ENCODE assay signal across 16 mouse cellular contexts in genomic region chr17:9632579-9633252, GRCm38 (mm10). TPM values are rescaled to one million over a fixed set of nuclear protein-coding genes. Genes with fewer than 3 reads are reported as not detected.
DNase-seq lines count a peak whose midpoint lies in the region; ATAC-seq and TF ChIP-seq lines count a peak whose summit lies in the region.
"Had no signal": no experiment of that assay in that cellular context is flagged by ENCODE, and none has a peak within 500 bp of the region (broad histone marks: within the 10 kb centered on the region; RNA-seq: fewer than 3 reads in every experiment).

No protein-coding gene starts in this region.

- TF ChIP-seq CTCF in hindbrain, postnatal 0 days (IDR thresholded peaks at IDR 0.05; ENCODE audit: low read depth), result no peak

- H3K27me3 ChIP-seq in forebrain, embryonic 13.5 days, result no peaks in the 10 kb centered on the region
- H3K27me3 ChIP-seq in forebrain, embryonic 11.5 days (ENCODE audit: control insufficient read depth, insufficient read depth, low read length), result no peaks in the 10 kb centered on the region
- H3K27me3 ChIP-seq in hindbrain, postnatal 0 days (ENCODE audit: insufficient read depth, low read length), result no peaks in the 10 kb centered on the region
- H3K27me3 ChIP-seq: limb, embryonic 13.5 days had no signal

- H3K4me3 ChIP-seq in forebrain, embryonic 13.5 days, result no peak overlapping the region
- H3K4me3 ChIP-seq in forebrain, embryonic 11.5 days (ENCODE audit: low read depth, low read length), result no peak overlapping the region
- H3K4me3 ChIP-seq in hindbrain, postnatal 0 days (ENCODE audit: low read length), result no peak overlapping the region
- H3K4me3 ChIP-seq: limb, embryonic 13.5 days had no signal

- H3K27ac ChIP-seq in forebrain, embryonic 13.5 days, result peak overlapping the region; percentile 51; the same call in 1 of the 2 replicates
- H3K27ac ChIP-seq in forebrain, embryonic 11.5 days (ENCODE audit: low read depth, low read length), result no peak overlapping the region
- peak overlapping the region; percentile 72 for H3K27ac ChIP-seq in hindbrain, postnatal 0 days
- H3K27ac ChIP-seq: limb, embryonic 13.5 days had no signal

- ATAC-seq in forebrain, embryonic 13.5 days, result no peak
- ATAC-seq in forebrain, embryonic 11.5 days (replicated peaks; ENCODE audit: low FRiP score), result no peak
- ATAC-seq in hindbrain, postnatal 0 days, result peak; percentile 93
- ATAC-seq: activated CD4-positive, CD25-positive, alpha-beta regulatory T cell, adult 4 months had no signal

- H3K9ac ChIP-seq in forebrain, embryonic 13.5 days, result no peak overlapping the region
- H3K9ac ChIP-seq in forebrain, embryonic 11.5 days (ENCODE audit: low read length), result no peak overlapping the region
- H3K9ac ChIP-seq in hindbrain, postnatal 0 days (replicated peaks; ENCODE audit: low read length), result no peak overlapping the region
- H3K9ac ChIP-seq: limb, embryonic 13.5 days; lung, embryonic 14.5 days had no signal

- no peaks in the 10 kb centered on the region for H3K36me3 ChIP-seq in forebrain, embryonic 13.5 days (ENCODE audit: poor library complexity, severe bottlenecking)
- H3K36me3 ChIP-seq in forebrain, embryonic 11.5 days (ENCODE audit: control insufficient read depth, insufficient read depth, low read length), result no peaks in the 10 kb centered on the region
- no peaks in the 10 kb centered on the region for H3K36me3 ChIP-seq in hindbrain, postnatal 0 days (ENCODE audit: insufficient read depth, low read length)
- H3K36me3 ChIP-seq: G1E; limb, embryonic 13.5 days had no signal

- H3K9me3 ChIP-seq in forebrain, embryonic 13.5 days (replicated peaks), result no peaks in the 10 kb centered on the region
- no peaks in the 10 kb centered on the region for H3K9me3 ChIP-seq in forebrain, embryonic 11.5 days (ENCODE audit: control insufficient read depth, low read length)
- no peaks in the 10 kb centered on the region for H3K9me3 ChIP-seq in hindbrain, postnatal 0 days (ENCODE audit: low read length)
- H3K9me3 ChIP-seq: G1E; limb, embryonic 13.5 days had no signal

- peaks cover 15% of the 10 kb centered on the region for H3K4me1 ChIP-seq in forebrain, embryonic 13.5 days
- no peaks in the 10 kb centered on the region for H3K4me1 ChIP-seq in forebrain, embryonic 11.5 days (replicated peaks; ENCODE audit: control insufficient read depth, insufficient read depth, low read length)
- H3K4me1 ChIP-seq in hindbrain, postnatal 0 days (ENCODE audit: insufficient read depth, low read length), result no peaks in the 10 kb centered on the region
- H3K4me1 ChIP-seq: limb, embryonic 13.5 days had no signal

- no peak for DNase-seq in forebrain, embryonic 11.5 days (ENCODE audit: low spot score)
- peak; percentile 4 for DNase-seq in right cerebral cortex, postnatal 4 days
- DNase-seq in right cerebral cortex, adult 18-20 months, result no peak
- peak; percentile 73 for DNase-seq in hindbrain, postnatal 0 days (ENCODE audit: low spot score)
- DNase-seq in urinary bladder, adult 2 months (ENCODE audit: low spot score), result no peak
- no peak for DNase-seq in urinary bladder, postnatal 25 days (ENCODE audit: low spot score)
- no peak for DNase-seq in B cell, adult 2 months
- DNase-seq: heart, postnatal 4 days had no signal

- 69% methylated on average over 16 of the region's 16 CpGs for WGBS in forebrain, embryonic 13.5 days
- whole genome bisulfite sequencing in forebrain, embryonic 11.5 days, result 83% methylated on average over 16 of the region's 16 CpGs
- 24% methylated on average over 16 of the region's 16 CpGs for WGBS in hindbrain, postnatal 0 days

- H3K4me2 ChIP-seq in forebrain, embryonic 13.5 days, result no peak overlapping the region
- H3K4me2 ChIP-seq in forebrain, embryonic 11.5 days (ENCODE audit: low read depth, low read length, severe bottlenecking), result no peak overlapping the region
- H3K4me2 ChIP-seq in hindbrain, postnatal 0 days (ENCODE audit: low read depth, low read length), result no peak overlapping the region
- H3K4me2 ChIP-seq: limb, embryonic 13.5 days; lung, embryonic 14.5 days had no signal

RNA-seq across cellular contexts. Expression of gene Pabpc6, which starts 36.8 kb away (rescaled TPM):
- not detected in 2 replicates for polyA plus RNA-seq in forebrain, embryonic 13.5 days (2015; fragmentation: Nextera tagmentation; extraction: Ambion mirVana)
- polyA plus RNA-seq in forebrain, embryonic 11.5 days (2014; fragmentation: Nextera tagmentation; extraction: Ambion mirVana), result not detected in 2 replicates
- not detected in 2 replicates for total RNA-seq in hindbrain, postnatal 0 days (2014; rRNA removed)
- polyA plus RNA-seq in hindbrain, postnatal 0 days (2015; fragmentation: Nextera tagmentation; extraction: Ambion mirVana), result not detected in 2 replicates
- polyA plus RNA-seq in urinary bladder, adult 2 months (2012; rRNA removed), result not detected in 2 replicates
- total RNA-seq: granulocyte monocyte progenitor cell, adult 5-6 weeks; heart, postnatal 4 days had no signal
- polyA plus RNA-seq: activated CD4-positive, CD25-positive, alpha-beta regulatory T cell, adult 4 months; frontal cortex, adult 2 months; G1E; kidney, embryonic 16.5 days; limb, embryonic 13.5 days; lung, embryonic 14.5 days had no signal

Comparison
In these comparisons a context has a peak if more than half of its experiments do, and no peak if none do; other contexts are left out.
1. DNase-seq: peak in right cerebral cortex, postnatal 4 days (single experiment) and hindbrain, postnatal 0 days (single experiment); none in forebrain, embryonic 11.5 days (single experiment), right cerebral cortex, adult 18-20 months (single experiment), urinary bladder, adult 2 months (single experiment), urinary bladder, postnatal 25 days (single experiment) and B cell, adult 2 months (0 of 2).